19 mouse cellular contexts compared by ENCODE assay signal in genomic region chrX:112543115-112543514, GRCm38 (mm10). TPM values are rescaled to one million over a fixed set of nuclear protein-coding genes. Genes with fewer than 3 reads are reported as not detected.
DNase-seq lines count a peak whose midpoint lies in the region; ATAC-seq and TF ChIP-seq lines count a peak whose summit lies in the region.
"Had no signal": no experiment of that assay in that cellular context is flagged by ENCODE, and none has a peak within 500 bp of the region (broad histone marks: within the 10 kb centered on the region; RNA-seq: fewer than 3 reads in every experiment).

No protein-coding gene starts in this region.

- H3K27me3 ChIP-seq in intestine, postnatal 0 days (replicated peaks; ENCODE audit: control insufficient read depth, insufficient read depth, low read length) = no peaks in the 10 kb centered on the region
- no peaks in the 10 kb centered on the region for H3K27me3 ChIP-seq in intestine, embryonic 15.5 days (replicated peaks)
- H3K27me3 ChIP-seq in lung, postnatal 0 days (replicated peaks; ENCODE audit: insufficient read depth, low read length) = no peaks in the 10 kb centered on the region
- H3K27me3 ChIP-seq in E14TG2a.4 (ENCODE audit: insufficient read depth, low read length) = no peaks in the 10 kb centered on the region
- no peaks in the 10 kb centered on the region for H3K27me3 ChIP-seq in thymus, adult 2 months (ENCODE audit: control insufficient read depth, insufficient read depth, low read length)
- H3K27me3 ChIP-seq: forebrain, embryonic 13.5 days; limb, embryonic 15.5 days; lung, embryonic 15.5 days; stomach, embryonic 15.5 days had no signal

- H3K36me3 ChIP-seq in intestine, postnatal 0 days (ENCODE audit: control insufficient read depth, insufficient read depth) = no peaks in the 10 kb centered on the region
- H3K36me3 ChIP-seq in intestine, embryonic 15.5 days = no peaks in the 10 kb centered on the region
- H3K36me3 ChIP-seq in lung, postnatal 0 days (ENCODE audit: insufficient read depth, low read length) = no peaks in the 10 kb centered on the region
- H3K36me3 ChIP-seq in E14TG2a.4 (ENCODE audit: insufficient read depth, low read length) = no peaks in the 10 kb centered on the region
- no peaks in the 10 kb centered on the region for H3K36me3 ChIP-seq in thymus, adult 2 months (ENCODE audit: control insufficient read depth, insufficient read depth, low read length)
- H3K36me3 ChIP-seq: limb, embryonic 15.5 days; lung, embryonic 15.5 days; stomach, embryonic 15.5 days had no signal

- TF ChIP-seq CTCF in intestine, postnatal 0 days (IDR thresholded peaks at IDR 0.05; ENCODE audit: low read depth) = peak; percentile 52
- peak; percentile 49 for TF ChIP-seq CTCF in lung, postnatal 0 days (IDR thresholded peaks at IDR 0.05)
- peak; percentile 33; the same call in 1 of the 2 replicates for TF ChIP-seq CTCF in E14TG2a.4 (conservative IDR thresholded peaks at IDR 0.05; ENCODE audit: low read length)
- TF ChIP-seq CTCF in thymus, adult 2 months (IDR thresholded peaks at IDR 0.05; ENCODE audit: borderline replicate concordance, control insufficient read depth, extremely low read depth, insufficient read depth, low read length, poor library complexity) = no peak

- no peaks in the 10 kb centered on the region for H3K4me1 ChIP-seq in intestine, postnatal 0 days (replicated peaks; ENCODE audit: control insufficient read depth, insufficient read depth, low read length)
- H3K4me1 ChIP-seq in intestine, embryonic 15.5 days (replicated peaks) = no peaks in the 10 kb centered on the region
- H3K4me1 ChIP-seq in lung, postnatal 0 days (ENCODE audit: insufficient read depth, low read depth, low read length) = no peaks in the 10 kb centered on the region
- no peaks in the 10 kb centered on the region for H3K4me1 ChIP-seq in E14TG2a.4 (replicated peaks; ENCODE audit: low read depth, low read length)
- no peaks in the 10 kb centered on the region for H3K4me1 ChIP-seq in thymus, adult 2 months (replicated peaks; ENCODE audit: control insufficient read depth, insufficient read depth, low read length)
- H3K4me1 ChIP-seq: forebrain, embryonic 13.5 days; limb, embryonic 15.5 days; lung, embryonic 15.5 days; stomach, embryonic 15.5 days had no signal

- no peak overlapping the region for H3K4me2 ChIP-seq in intestine, postnatal 0 days (replicated peaks; ENCODE audit: low read depth)
- H3K4me2 ChIP-seq in intestine, embryonic 15.5 days (replicated peaks) = no peak overlapping the region
- H3K4me2 ChIP-seq in lung, postnatal 0 days (replicated peaks; ENCODE audit: low read depth, low read length) = no peak overlapping the region
- H3K4me2 ChIP-seq: forebrain, embryonic 13.5 days; limb, embryonic 15.5 days; lung, embryonic 15.5 days; stomach, embryonic 15.5 days had no signal

- no peak for TF ChIP-seq EP300 in lung, postnatal 0 days (IDR thresholded peaks at IDR 0.05)

- DNase-seq in lung, postnatal 0 days (ENCODE audit: low spot score) = no peak
- no peak for DNase-seq in lung, postnatal 36 days
- DNase-seq in MEL-GATA-1-ER (ENCODE audit: extremely low read depth, low read depth) = peak; percentile 6
- no peak for DNase-seq in thymus, adult 2 months
- DNase-seq: cerebellum, adult 9-10 months; heart, postnatal 4 days; right cerebral cortex, postnatal 14 days had no signal

- no peak overlapping the region for H3K4me3 ChIP-seq in intestine, postnatal 0 days (ENCODE audit: low read depth, low read length)
- no peak overlapping the region for H3K4me3 ChIP-seq in intestine, embryonic 15.5 days (replicated peaks)
- H3K4me3 ChIP-seq in lung, postnatal 0 days (ENCODE audit: low read depth, low read length) = no peak overlapping the region
- H3K4me3 ChIP-seq in E14TG2a.4 (replicated peaks; ENCODE audit: low read length) = no peak overlapping the region
- H3K4me3 ChIP-seq in thymus, adult 2 months (ENCODE audit: control insufficient read depth, insufficient read depth, low read length) = no peak overlapping the region
- H3K4me3 ChIP-seq: forebrain, embryonic 13.5 days; limb, embryonic 15.5 days; lung, embryonic 15.5 days; stomach, embryonic 15.5 days had no signal

- 47% methylated on average over 1 of the region's 1 CpGs for WGBS in intestine, postnatal 0 days
- WGBS in intestine, embryonic 15.5 days = 43% methylated on average over 1 of the region's 1 CpGs
- WGBS in lung, postnatal 0 days = 42% methylated on average over 1 of the region's 1 CpGs
- WGBS in thymus, adult 2 months = 68% methylated on average over 1 of the region's 1 CpGs

- no peak overlapping the region for H3K9ac ChIP-seq in intestine, postnatal 0 days (ENCODE audit: low read depth, low read length)
- no peak overlapping the region for H3K9ac ChIP-seq in intestine, embryonic 15.5 days
- no peak overlapping the region for H3K9ac ChIP-seq in lung, postnatal 0 days (replicated peaks; ENCODE audit: low read depth)
- H3K9ac ChIP-seq: forebrain, embryonic 13.5 days; limb, embryonic 15.5 days; lung, embryonic 15.5 days; stomach, embryonic 15.5 days had no signal

- no peaks in the 10 kb centered on the region for H3K9me3 ChIP-seq in intestine, postnatal 0 days (ENCODE audit: control insufficient read depth)
- no peaks in the 10 kb centered on the region for H3K9me3 ChIP-seq in intestine, embryonic 15.5 days
- no peaks in the 10 kb centered on the region for H3K9me3 ChIP-seq in lung, postnatal 0 days (ENCODE audit: low read length)
- no peaks in the 10 kb centered on the region for H3K9me3 ChIP-seq in E14TG2a.4 (ENCODE audit: low read length)
- H3K9me3 ChIP-seq: forebrain, embryonic 13.5 days; limb, embryonic 15.5 days; lung, embryonic 15.5 days; stomach, embryonic 15.5 days had no signal

- no peak overlapping the region for H3K27ac ChIP-seq in intestine, postnatal 0 days (ENCODE audit: low read depth, low read length)
- H3K27ac ChIP-seq in intestine, embryonic 15.5 days = no peak overlapping the region
- H3K27ac ChIP-seq in lung, postnatal 0 days (ENCODE audit: low read length) = no peak overlapping the region
- H3K27ac ChIP-seq in thymus, adult 2 months (ENCODE audit: control insufficient read depth, insufficient read depth, low read length) = no peak overlapping the region
- H3K27ac ChIP-seq: forebrain, embryonic 13.5 days; limb, embryonic 15.5 days; lung, embryonic 15.5 days; stomach, embryonic 15.5 days had no signal

- ATAC-seq in intestine, postnatal 0 days = no peak
- no peak for ATAC-seq in intestine, embryonic 15.5 days
- no peak for ATAC-seq in lung, postnatal 0 days
- ATAC-seq: forebrain, embryonic 13.5 days had no signal

- TF ChIP-seq POLR2A in thymus, adult 2 months (IDR thresholded peaks at IDR 0.05; ENCODE audit: control insufficient read depth, extremely low read depth, insufficient read depth, low read length, poor library complexity) = no peak

RNA-seq across cellular contexts. Expression of gene 2010106E10Rik, which starts 48.0 kb away (rescaled TPM):
- 74.9 and 83.8 TPM in 2 replicates for polyA plus RNA-seq in intestine, postnatal 0 days (2015; fragmentation: Nextera tagmentation; extraction: Ambion mirVana)
- polyA plus RNA-seq in intestine, embryonic 15.5 days (2015; fragmentation: Nextera tagmentation; extraction: Ambion mirVana) = 2.3 and 3.0 TPM in 2 replicates
- polyA plus RNA-seq in lung, postnatal 0 days (2015; fragmentation: Nextera tagmentation; extraction: Ambion mirVana) = not detected in 2 replicates
- not detected in 2 replicates for polyA plus RNA-seq in thymus, adult 2 months (2012; rRNA removed)
- polyA plus RNA-seq: cortical plate, adult 2 months; forebrain, embryonic 13.5 days; heart, embryonic 14.5 days; kidney, embryonic 14.5 days; limb, embryonic 15.5 days; lung, embryonic 15.5 days; neural tube, embryonic 11.5 days; spleen, adult 2 months had no signal

RNA-seq across cellular contexts. Expression of gene Zfp711, which starts 57.2 kb away (rescaled TPM):
- 2.7 and 3.7 TPM in 2 replicates for polyA plus RNA-seq in intestine, postnatal 0 days (2015; fragmentation: Nextera tagmentation; extraction: Ambion mirVana)
- 7.7 and 9.0 TPM in 2 replicates for polyA plus RNA-seq in intestine, embryonic 15.5 days (2015; fragmentation: Nextera tagmentation; extraction: Ambion mirVana)
- polyA plus RNA-seq in lung, postnatal 0 days (2015; fragmentation: Nextera tagmentation; extraction: Ambion mirVana) = 7.4 and 7.7 TPM in 2 replicates
- 0.11 and 0.13 TPM in 2 replicates for polyA plus RNA-seq in thymus, adult 2 months (2012; rRNA removed)
- polyA plus RNA-seq: spleen, adult 2 months had no signal

Comparison
In these comparisons a context has a peak if more than half of its experiments do, and no peak if none do; other contexts are left out.
1. RNA of gene 2010106E10Rik, which starts 48.0 kb away (polyA plus RNA-seq): 74.9 to 83.8 TPM in intestine, postnatal 0 days; 2.3 to 3.0 TPM in intestine, embryonic 15.5 days, not detected in lung, postnatal 0 days and not detected in thymus, adult 2 months; every median in the first group is over 10 times any median in the second.